Comparison of ENCODE assay signal across 26 mouse cellular contexts in the genomic region with DNA sequence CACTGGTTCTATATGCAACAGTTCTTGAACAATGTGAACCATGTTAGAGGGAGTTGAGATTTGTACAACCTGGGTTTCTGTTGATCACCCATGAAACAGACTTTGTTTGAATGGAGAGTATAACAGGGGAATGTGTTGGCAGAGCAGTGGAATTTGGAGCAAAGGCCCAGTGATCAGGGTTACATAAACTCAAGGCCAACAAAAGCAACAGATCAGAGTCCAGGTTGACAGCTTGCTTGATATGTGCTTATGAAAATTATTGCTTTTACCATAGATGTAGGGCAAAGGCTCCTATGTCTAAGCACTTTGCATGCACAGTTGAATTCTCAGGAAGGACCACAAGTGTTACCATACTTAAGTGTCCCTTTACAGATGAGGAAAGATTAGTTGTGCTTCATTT.
DNase-seq lines count a peak whose midpoint lies in the region; ATAC-seq lines count a peak whose summit lies in the region.
"Had no signal": no experiment of that assay in that cellular context is flagged by ENCODE, and none has a peak within 500 bp of the region (broad histone marks: within the 10 kb centered on the region; RNA-seq: fewer than 3 reads in every experiment).

No protein-coding gene starts in this region.

- peak; percentile 14 for DNase-seq in adrenal gland, adult 2 months
- DNase-seq in adrenal gland, postnatal 14 days, result no peak
- DNase-seq in kidney, adult 11 months, result peak; percentile 4
- DNase-seq in kidney, postnatal 36 days, result peak; percentile 2 to 12
- DNase-seq: B cell, adult 2 months; cerebellum, adult 18-20 months; cerebellum, adult 9-10 months; cerebellum, postnatal 14 days; gastrocnemius, postnatal 25 days; heart, adult 18-20 months; heart, postnatal 10 days; heart, postnatal 36 days had no signal

- H3K9me3 ChIP-seq in kidney, embryonic 14.5 days (ENCODE audit: control insufficient read depth, low read length), result no peaks in the 10 kb centered on the region
- no peaks in the 10 kb centered on the region for H3K9me3 ChIP-seq in kidney, embryonic 15.5 days (replicated peaks)
- H3K9me3 ChIP-seq: embryonic facial prominence, embryonic 12.5 days; forebrain, embryonic 12.5 days; forebrain, embryonic 15.5 days; heart, embryonic 12.5 days; heart, embryonic 15.5 days; hindbrain, embryonic 10.5 days; hindbrain, embryonic 13.5 days had no signal

- ATAC-seq in kidney, embryonic 14.5 days (ENCODE audit: low FRiP score, low TSS enrichment), result no peak
- ATAC-seq in kidney, embryonic 15.5 days (replicated peaks; ENCODE audit: low FRiP score), result no peak
- ATAC-seq: forebrain, embryonic 15.5 days; hindbrain, embryonic 16.5 days; Patski had no signal

- H3K9ac ChIP-seq in kidney, embryonic 14.5 days (ENCODE audit: low read depth, low read length), result no peak overlapping the region
- H3K9ac ChIP-seq in kidney, embryonic 15.5 days, result no peak overlapping the region
- H3K9ac ChIP-seq: embryonic facial prominence, embryonic 12.5 days; forebrain, embryonic 12.5 days; forebrain, embryonic 15.5 days; heart, embryonic 12.5 days; heart, embryonic 15.5 days; hindbrain, embryonic 13.5 days had no signal

- no peak overlapping the region for H3K27ac ChIP-seq in kidney, embryonic 14.5 days (ENCODE audit: low read depth, low read length)
- H3K27ac ChIP-seq in kidney, embryonic 15.5 days, result no peak overlapping the region
- H3K27ac ChIP-seq: embryonic facial prominence, embryonic 12.5 days; forebrain, embryonic 12.5 days; forebrain, embryonic 15.5 days; heart, embryonic 15.5 days; hindbrain, embryonic 10.5 days; hindbrain, embryonic 13.5 days had no signal

- no peaks in the 10 kb centered on the region for H3K27me3 ChIP-seq in kidney, embryonic 14.5 days (ENCODE audit: control insufficient read depth, insufficient read depth, low read length)
- H3K27me3 ChIP-seq in kidney, embryonic 15.5 days, result no peaks in the 10 kb centered on the region
- H3K27me3 ChIP-seq: CH12.LX; embryonic facial prominence, embryonic 12.5 days; forebrain, embryonic 12.5 days; forebrain, embryonic 15.5 days; heart, embryonic 12.5 days; heart, embryonic 15.5 days; hindbrain, embryonic 13.5 days; Patski had no signal

- H3K36me3 ChIP-seq in kidney, embryonic 14.5 days (ENCODE audit: control insufficient read depth, insufficient read depth, low read length), result no peaks in the 10 kb centered on the region
- no peaks in the 10 kb centered on the region for H3K36me3 ChIP-seq in kidney, embryonic 15.5 days
- H3K36me3 ChIP-seq: embryonic facial prominence, embryonic 12.5 days; forebrain, embryonic 12.5 days; forebrain, embryonic 15.5 days; G1E; heart, embryonic 12.5 days; heart, embryonic 15.5 days; hindbrain, embryonic 10.5 days; hindbrain, embryonic 13.5 days had no signal

- H3K4me1 ChIP-seq in kidney, embryonic 14.5 days (ENCODE audit: control insufficient read depth, insufficient read depth, low read length), result no peaks in the 10 kb centered on the region
- H3K4me1 ChIP-seq in kidney, embryonic 15.5 days, result no peaks in the 10 kb centered on the region
- H3K4me1 ChIP-seq: embryonic facial prominence, embryonic 12.5 days had no signal

- H3K4me2 ChIP-seq in kidney, embryonic 14.5 days (replicated peaks; ENCODE audit: low read depth, low read length), result no peak overlapping the region
- H3K4me2 ChIP-seq in kidney, embryonic 15.5 days, result no peak overlapping the region
- H3K4me2 ChIP-seq: embryonic facial prominence, embryonic 12.5 days; forebrain, embryonic 12.5 days; forebrain, embryonic 15.5 days; heart, embryonic 12.5 days; heart, embryonic 15.5 days; hindbrain, embryonic 13.5 days had no signal

- no peak overlapping the region for H3K4me3 ChIP-seq in kidney, embryonic 14.5 days (ENCODE audit: low read length)
- H3K4me3 ChIP-seq in kidney, embryonic 15.5 days (replicated peaks), result no peak overlapping the region
- H3K4me3 ChIP-seq: embryonic facial prominence, embryonic 12.5 days; erythroblast, embryonic 14.5 days; forebrain, embryonic 12.5 days; forebrain, embryonic 15.5 days; heart, embryonic 12.5 days; heart, embryonic 15.5 days; hindbrain, embryonic 10.5 days; hindbrain, embryonic 13.5 days had no signal
